Mouse (Mus musculus): ENCODE measurements around the gene Rpl3. TPM values are rescaled to one million over a fixed set of nuclear protein-coding genes. Genes with fewer than 3 reads are reported as not detected.

The Rpl3 gene
- polyA plus RNA-seq, 1 experiment, result 145 TPM

DNA sequence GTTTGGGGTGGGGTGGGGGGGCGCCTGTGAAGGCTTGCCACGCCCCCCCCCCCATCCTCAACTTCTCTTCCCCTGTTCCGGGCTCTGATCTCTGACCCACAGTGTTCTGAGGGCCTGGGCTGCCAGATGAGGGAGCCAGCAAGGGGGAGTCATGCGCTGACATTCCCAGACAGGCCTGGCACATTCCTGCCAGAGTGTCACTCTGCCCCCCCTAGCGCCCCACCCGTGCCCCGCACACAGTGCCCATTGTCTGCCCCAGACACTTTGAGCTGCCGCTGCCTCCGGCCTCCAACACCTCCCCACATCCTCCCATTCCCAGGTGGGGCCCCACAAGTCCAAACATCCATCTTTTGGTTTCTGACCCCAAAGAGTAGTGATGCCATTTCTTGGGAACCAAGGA lies 29.3 kb downstream of the Rpl3 start:
- Histone ChIP-seq H3K36me3 (replicated peaks; ENCODE audit: low read length) (no peaks in the 10 kb centered on the region), H3K27me3 (replicated peaks) (peaks cover 46% of the 10 kb centered on the region), H3K9me3 (peaks cover 10% of the 10 kb centered on the region), H3K4me1 (peaks cover 35% of the 10 kb centered on the region), H3K4me3 (replicated peaks) (no peak overlapping the region)
- TF ChIP-seq GATA1 (IDR thresholded peaks at IDR 0.05; ENCODE audit: borderline replicate concordance, low read length), result no peak
- TF ChIP-seq FLI1 (IDR thresholded peaks at IDR 0.05; ENCODE audit: low read length), result no peak

DNA sequence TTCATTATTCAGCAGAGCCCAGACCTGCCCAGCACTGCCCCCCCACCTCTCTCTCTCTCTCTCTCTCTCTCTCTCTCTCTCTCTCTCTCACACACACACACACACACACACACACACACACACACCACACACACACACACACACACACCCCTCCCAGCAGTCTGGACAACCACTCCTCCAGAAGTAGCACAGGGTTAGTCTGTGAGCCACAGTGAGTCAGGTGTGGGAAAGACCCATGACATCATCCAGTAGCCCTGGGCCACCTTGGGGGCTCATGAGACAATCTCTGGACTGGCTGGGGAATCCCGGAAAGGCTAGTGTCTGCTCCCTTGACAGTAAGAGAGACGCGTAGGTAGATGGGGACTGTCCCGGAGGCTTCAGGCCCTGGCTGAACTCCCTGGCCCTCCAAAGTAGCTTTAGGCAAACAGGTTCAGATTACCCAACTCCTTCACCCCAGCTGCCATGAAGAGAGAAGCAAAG lies 30.6 kb downstream of the Rpl3 start:
- peaks cover 52% of the 10 kb centered on the region for H3K27me3 ChIP-seq (replicated peaks)
- peaks cover 10% of the 10 kb centered on the region for H3K9me3 ChIP-seq
- TF ChIP-seq FLI1 (IDR thresholded peaks at IDR 0.05; ENCODE audit: low read length) (no peak), GATA1 (IDR thresholded peaks at IDR 0.05; ENCODE audit: borderline replicate concordance, low read length) (no peak)
- H3K4me1 ChIP-seq, result peaks cover 31% of the 10 kb centered on the region
- H3K4me3 ChIP-seq (replicated peaks), result no peak overlapping the region
- H3K36me3 ChIP-seq (replicated peaks; ENCODE audit: low read length), result no peaks in the 10 kb centered on the region

DNA sequence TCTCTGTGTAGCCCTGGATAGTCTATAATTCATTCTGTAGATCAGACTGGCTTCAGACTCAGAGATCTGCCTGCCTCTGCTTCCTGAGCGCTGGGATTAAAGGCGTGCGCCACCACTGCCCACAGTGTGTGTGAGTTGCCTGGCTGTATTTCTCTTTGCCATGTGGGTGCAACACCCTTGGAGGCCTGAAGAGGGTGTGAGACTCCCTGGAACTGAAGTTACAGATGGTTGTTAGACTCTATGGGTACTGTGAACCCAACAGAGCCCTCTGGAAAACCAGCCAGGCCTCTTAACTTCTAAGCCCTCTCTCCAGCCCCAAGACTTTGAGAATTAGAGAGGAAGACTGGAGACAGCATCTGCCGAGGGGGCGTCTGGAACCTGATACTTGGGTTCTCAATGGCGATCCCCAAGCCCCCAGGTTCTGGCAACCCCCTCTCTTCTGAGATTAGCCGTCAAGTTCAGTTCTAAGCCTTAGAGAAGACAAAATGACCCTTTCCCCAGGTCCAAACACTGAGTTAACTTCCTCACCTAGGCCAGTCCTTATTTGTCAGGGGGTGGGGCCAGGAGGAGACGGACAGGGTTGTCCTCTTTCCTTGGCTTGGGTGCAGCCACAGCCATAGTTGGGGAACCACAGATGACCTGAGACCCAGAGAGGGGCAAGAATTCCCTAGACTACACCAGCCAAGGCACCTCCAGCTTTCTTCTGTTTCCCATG lies 31.2 kb downstream of the Rpl3 start:
- TF ChIP-seq GATA1 (IDR thresholded peaks at IDR 0.05; ENCODE audit: borderline replicate concordance, low read length), result no peak
- TF ChIP-seq FLI1 (IDR thresholded peaks at IDR 0.05; ENCODE audit: low read length), result no peak
- Histone ChIP-seq H3K4me3 (replicated peaks) (no peak overlapping the region), H3K9me3 (peaks cover 10% of the 10 kb centered on the region), H3K27me3 (replicated peaks) (peaks cover 52% of the 10 kb centered on the region), H3K4me1 (peaks cover 30% of the 10 kb centered on the region), H3K36me3 (replicated peaks; ENCODE audit: low read length) (no peaks in the 10 kb centered on the region)

DNA sequence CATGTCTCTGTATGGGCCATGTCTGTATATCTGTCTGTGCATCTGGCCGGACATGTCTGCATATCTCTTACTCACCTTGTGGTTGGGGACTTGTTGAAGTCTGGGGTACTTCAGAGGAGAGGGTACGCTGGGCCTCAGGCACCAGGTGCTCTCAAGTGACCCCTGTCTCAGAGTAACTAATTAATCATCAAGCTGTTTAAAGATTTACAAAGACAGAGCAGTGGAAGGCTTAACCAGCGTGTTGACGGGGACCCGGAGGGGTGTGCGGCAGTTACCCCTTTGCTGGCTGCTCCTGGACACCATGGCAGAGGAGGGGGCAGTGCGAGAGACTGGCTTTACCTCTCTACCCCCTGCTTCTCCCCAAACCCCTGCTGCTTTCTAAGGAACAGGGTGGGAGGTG lies 32.1 kb downstream of the Rpl3 start:
- Histone ChIP-seq H3K4me3 (replicated peaks) (no peak overlapping the region), H3K9me3 (peaks cover 6% of the 10 kb centered on the region), H3K4me1 (peaks cover 29% of the 10 kb centered on the region), H3K27me3 (replicated peaks) (peaks cover 46% of the 10 kb centered on the region), H3K36me3 (replicated peaks; ENCODE audit: low read length) (no peaks in the 10 kb centered on the region)
- TF ChIP-seq GATA1 (IDR thresholded peaks at IDR 0.05; ENCODE audit: borderline replicate concordance, low read length) (no peak), FLI1 (IDR thresholded peaks at IDR 0.05; ENCODE audit: low read length) (no peak)

- H3K4me1 ChIP-seq, result peaks cover 40% of the 10 kb centered on the region
- H3K4me3 ChIP-seq (replicated peaks), result no peak overlapping the region
- TF ChIP-seq GATA1 (IDR thresholded peaks at IDR 0.05; ENCODE audit: borderline replicate concordance, low read length) (no peak), FLI1 (IDR thresholded peaks at IDR 0.05; ENCODE audit: low read length) (no peak)
- H3K9me3 ChIP-seq, result peaks cover 5% of the 10 kb centered on the region
- H3K27me3 ChIP-seq (replicated peaks), result peaks cover 35% of the 10 kb centered on the region
- no peaks in the 10 kb centered on the region for H3K36me3 ChIP-seq (replicated peaks; ENCODE audit: low read length)
These were observed 33.5 kb downstream of the Rpl3 start for GRCm38 (mm10) chr15:80058151-80058550.

- Histone ChIP-seq H3K4me3 (replicated peaks) (peak overlapping the region; percentile 35), H3K27me3 (replicated peaks) (peaks cover 17% of the 10 kb centered on the region), H3K9me3 (no peaks in the 10 kb centered on the region), H3K36me3 (replicated peaks; ENCODE audit: low read length) (no peaks in the 10 kb centered on the region), H3K4me1 (peaks cover 63% of the 10 kb centered on the region)
- TF ChIP-seq GATA1 (IDR thresholded peaks at IDR 0.05; ENCODE audit: borderline replicate concordance, low read length) (no peak), FLI1 (IDR thresholded peaks at IDR 0.05; ENCODE audit: low read length) (no peak)
These were observed 37.5 kb downstream of the Rpl3 start for GRCm38 (mm10) chr15:80054034-80054710.

DNA sequence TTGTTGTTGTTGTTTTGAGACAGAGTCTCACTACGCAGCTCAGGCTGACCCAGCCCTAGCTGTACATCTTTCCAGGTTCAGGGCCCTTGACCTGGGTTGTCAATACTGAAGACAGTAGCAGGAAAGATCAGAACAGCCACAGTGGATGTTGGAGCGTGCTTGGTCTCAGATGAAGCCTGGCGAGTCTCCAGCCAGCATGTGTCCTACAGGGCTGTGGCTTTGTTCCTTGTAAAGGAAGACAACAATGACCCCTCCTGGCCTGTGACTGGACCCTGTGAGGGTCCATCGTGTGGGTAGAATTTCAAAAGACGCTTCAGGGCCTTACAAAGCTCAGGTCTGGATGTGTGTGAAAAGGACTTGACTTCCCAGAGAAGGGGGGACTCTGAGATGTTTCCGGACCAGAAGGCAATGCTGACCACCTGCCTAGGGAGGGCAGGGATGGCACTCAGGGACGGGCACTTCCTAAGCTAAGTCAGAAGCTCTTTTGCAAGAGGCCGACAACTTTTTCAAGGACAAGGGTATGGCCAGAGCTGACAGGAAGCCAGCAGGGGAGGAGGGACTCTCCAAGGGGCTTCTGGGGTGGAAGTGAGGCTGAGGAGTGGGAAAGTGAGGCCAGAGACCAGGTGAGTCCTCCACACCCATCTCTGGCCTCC lies 38.2 kb downstream of the Rpl3 start:
- TF ChIP-seq FLI1 (IDR thresholded peaks at IDR 0.05; ENCODE audit: low read length) (no peak), GATA1 (IDR thresholded peaks at IDR 0.05; ENCODE audit: borderline replicate concordance, low read length) (no peak)
- Histone ChIP-seq H3K9me3 (no peaks in the 10 kb centered on the region), H3K36me3 (replicated peaks; ENCODE audit: low read length) (no peaks in the 10 kb centered on the region), H3K4me1 (peaks cover 70% of the 10 kb centered on the region), H3K4me3 (replicated peaks) (no peak overlapping the region), H3K27me3 (replicated peaks) (peaks cover 24% of the 10 kb centered on the region)

- H3K4me3 ChIP-seq (replicated peaks), result no peak overlapping the region
These were observed 39.9 kb downstream of the Rpl3 start for GRCm38 (mm10) chr15:80051782-80052181.

DNA sequence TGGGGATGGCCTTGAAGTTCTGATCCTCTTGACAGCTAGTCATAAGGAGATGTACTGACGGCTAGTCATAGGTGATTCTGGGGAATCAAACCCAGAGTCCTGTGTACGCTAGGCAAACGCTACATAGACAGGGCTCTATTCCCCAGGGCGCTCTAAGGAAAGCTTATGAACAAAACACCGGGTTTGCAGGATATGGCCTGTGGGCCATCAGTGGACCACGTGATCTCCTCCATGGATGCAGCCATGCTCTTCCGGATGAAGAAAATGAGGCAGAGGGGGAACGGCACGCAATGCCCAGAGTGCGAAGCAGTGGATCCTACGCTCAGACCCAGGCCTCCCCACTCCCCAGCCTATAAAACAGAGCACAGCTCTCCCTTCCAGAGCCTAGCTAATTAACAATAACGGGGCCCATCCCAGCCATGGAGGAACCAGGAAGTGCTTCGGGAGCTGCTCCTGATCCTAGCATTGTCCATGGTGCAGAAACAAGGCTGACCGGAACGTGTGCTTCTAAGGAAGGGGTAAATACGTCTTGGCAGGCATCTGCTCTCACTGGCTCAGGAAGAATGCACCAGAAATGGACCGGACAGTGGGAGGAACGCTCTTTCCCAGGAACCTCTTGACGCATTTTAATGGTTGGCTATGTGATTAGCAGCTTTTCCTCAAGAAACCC lies 40.4 kb downstream of the Rpl3 start:
- H3K4me1 ChIP-seq, result peaks cover 71% of the 10 kb centered on the region
- TF ChIP-seq GATA1 (IDR thresholded peaks at IDR 0.05; ENCODE audit: borderline replicate concordance, low read length) (no peak), FLI1 (IDR thresholded peaks at IDR 0.05; ENCODE audit: low read length) (no peak)
- H3K4me3 ChIP-seq (replicated peaks), result no peak overlapping the region
- peaks cover 7% of the 10 kb centered on the region for H3K9me3 ChIP-seq
- H3K27me3 ChIP-seq (replicated peaks), result peaks cover 29% of the 10 kb centered on the region
- no peaks in the 10 kb centered on the region for H3K36me3 ChIP-seq (replicated peaks; ENCODE audit: low read length)

More at GRCm38 (mm10) chr15:80051782-80052181, 39.9 kb downstream of the Rpl3 start:
- TF ChIP-seq GATA1 (IDR thresholded peaks at IDR 0.05; ENCODE audit: borderline replicate concordance, low read length) (no peak), FLI1 (IDR thresholded peaks at IDR 0.05; ENCODE audit: low read length) (no peak)
- Histone ChIP-seq H3K9me3 (peaks cover 5% of the 10 kb centered on the region), H3K27me3 (replicated peaks) (peaks cover 31% of the 10 kb centered on the region), H3K36me3 (replicated peaks; ENCODE audit: low read length) (no peaks in the 10 kb centered on the region), H3K4me1 (peaks cover 74% of the 10 kb centered on the region)

Measured in megakaryocyte, embryonic 14.5 days (primary cell).